Mouse (Mus musculus): ENCODE results near the gene Fam208b. TPM values are rescaled to one million over a fixed set of nuclear protein-coding genes. Genes with fewer than 3 reads are reported as not detected.

The Fam208b gene
- total and polyA plus RNA-seq, 2 experiments = 1.5 to 10.8 TPM

- TF ChIP-seq POLR2A (IDR thresholded peaks at IDR 0.05; ENCODE audit: extremely low read depth, insufficient read depth, low read length) (no peak), CTCF (IDR thresholded peaks at IDR 0.05; ENCODE audit: low read depth, low read length) (no peak)
- H3K4me3 ChIP-seq (ENCODE audit: insufficient read depth, low read depth, low read length) = no peak overlapping the region
- H3K9ac ChIP-seq (ENCODE audit: low read depth, low read length) = no peak overlapping the region
- DNase-seq (ENCODE audit: extremely low read depth, low read depth, low spot score) = peak; percentile 98
- peaks cover 24% of the 10 kb centered on the region for H3K4me1 ChIP-seq (ENCODE audit: control insufficient read depth, insufficient read depth, low read length)
- H3K27me3 ChIP-seq (ENCODE audit: control insufficient read depth, insufficient read depth, low read length) = no peaks in the 10 kb centered on the region
- H3K27ac ChIP-seq (replicated peaks; ENCODE audit: insufficient read depth, low read depth, low read length) = peak overlapping the region; percentile 94
- peaks cover 16% of the 10 kb centered on the region for H3K36me3 ChIP-seq (ENCODE audit: control insufficient read depth, insufficient read depth, low read length)
- H3K79me2 ChIP-seq (ENCODE audit: control insufficient read depth, insufficient read depth, low read length) = peaks cover 7% of the 10 kb centered on the region; the same call in 1 of the 2 replicates
- 18% methylated on average over 3 of the region's 3 CpGs for WGBS
Measured at GRCm38 (mm10) chr13:3645919-3646318, 35.0 kb upstream of the Fam208b start.

GRCm38 (mm10) chr13:3644871-3645270 lies 34.0 kb upstream of the Fam208b start:
- Histone ChIP-seq H3K27ac (replicated peaks; ENCODE audit: insufficient read depth, low read depth, low read length) (peak overlapping the region; percentile 56), H3K36me3 (ENCODE audit: control insufficient read depth, insufficient read depth, low read length) (peaks cover 9% of the 10 kb centered on the region), H3K4me3 (ENCODE audit: insufficient read depth, low read depth, low read length) (no peak overlapping the region), H3K27me3 (ENCODE audit: control insufficient read depth, insufficient read depth, low read length) (no peaks in the 10 kb centered on the region), H3K79me2 (ENCODE audit: control insufficient read depth, insufficient read depth, low read length) (peaks cover 7% of the 10 kb centered on the region; the same call in 1 of the 2 replicates), H3K9ac (ENCODE audit: low read depth, low read length) (no peak overlapping the region), H3K4me1 (ENCODE audit: control insufficient read depth, insufficient read depth, low read length) (peaks cover 24% of the 10 kb centered on the region)
- WGBS = 23% methylated on average over 5 of the region's 5 CpGs
- TF ChIP-seq POLR2A (IDR thresholded peaks at IDR 0.05; ENCODE audit: extremely low read depth, insufficient read depth, low read length) (no peak), CTCF (IDR thresholded peaks at IDR 0.05; ENCODE audit: low read depth, low read length) (no peak)
- DNase-seq (ENCODE audit: extremely low read depth, low read depth, low spot score) = peak; percentile 92

GRCm38 (mm10) chr13:3642538-3642937 lies 31.6 kb upstream of the Fam208b start:
- peak; percentile 40 for DNase-seq (ENCODE audit: extremely low read depth, low read depth, low spot score)
- no peaks in the 10 kb centered on the region; the same call in 1 of the 2 replicates for H3K36me3 ChIP-seq (ENCODE audit: control insufficient read depth, insufficient read depth, low read length)
- no peaks in the 10 kb centered on the region for H3K27me3 ChIP-seq (ENCODE audit: control insufficient read depth, insufficient read depth, low read length)
- no peak overlapping the region for H3K27ac ChIP-seq (replicated peaks; ENCODE audit: insufficient read depth, low read depth, low read length)
- H3K79me2 ChIP-seq (ENCODE audit: control insufficient read depth, insufficient read depth, low read length) = peaks cover 17% of the 10 kb centered on the region; the same call in 1 of the 2 replicates
- H3K9ac ChIP-seq (ENCODE audit: low read depth, low read length) = no peak overlapping the region
- H3K4me1 ChIP-seq (ENCODE audit: control insufficient read depth, insufficient read depth, low read length) = peaks cover 22% of the 10 kb centered on the region
- 56% methylated on average over 5 of the region's 5 CpGs for WGBS
- TF ChIP-seq CTCF (IDR thresholded peaks at IDR 0.05; ENCODE audit: low read depth, low read length) (no peak), POLR2A (IDR thresholded peaks at IDR 0.05; ENCODE audit: extremely low read depth, insufficient read depth, low read length) (no peak)
- H3K4me3 ChIP-seq (ENCODE audit: insufficient read depth, low read depth, low read length) = no peak overlapping the region

GRCm38 (mm10) chr13:3642049-3642448 lies 31.1 kb upstream of the Fam208b start:
- peak; percentile 30 for DNase-seq (ENCODE audit: extremely low read depth, low read depth, low spot score)

GRCm38 (mm10) chr13:3636797-3637196 lies 25.9 kb upstream of the Fam208b start:
- peak overlapping the region; percentile 61 for H3K4me3 ChIP-seq (ENCODE audit: insufficient read depth, low read depth, low read length)
- TF ChIP-seq CTCF (IDR thresholded peaks at IDR 0.05; ENCODE audit: low read depth, low read length) (no peak), POLR2A (IDR thresholded peaks at IDR 0.05; ENCODE audit: extremely low read depth, insufficient read depth, low read length) (no peak)
- WGBS = 9% methylated on average over 11 of the region's 11 CpGs
- peak overlapping the region; percentile 39 for H3K27ac ChIP-seq (replicated peaks; ENCODE audit: insufficient read depth, low read depth, low read length)
- H3K27me3 ChIP-seq (ENCODE audit: control insufficient read depth, insufficient read depth, low read length) = no peaks in the 10 kb centered on the region
- H3K79me2 ChIP-seq (ENCODE audit: control insufficient read depth, insufficient read depth, low read length) = peaks cover 12% of the 10 kb centered on the region; the same call in 1 of the 2 replicates
- peak overlapping the region; percentile 37; the same call in 1 of the 2 replicates for H3K9ac ChIP-seq (ENCODE audit: low read depth, low read length)
- DNase-seq (ENCODE audit: extremely low read depth, low read depth, low spot score) = peak; percentile 95
- H3K36me3 ChIP-seq (ENCODE audit: control insufficient read depth, insufficient read depth, low read length) = no peaks in the 10 kb centered on the region
- peaks cover 6% of the 10 kb centered on the region for H3K4me1 ChIP-seq (ENCODE audit: control insufficient read depth, insufficient read depth, low read length)

More at GRCm38 (mm10) chr13:3642049-3642448, 31.1 kb upstream of the Fam208b start:
- Histone ChIP-seq H3K9ac (ENCODE audit: low read depth, low read length) (no peak overlapping the region), H3K27me3 (ENCODE audit: control insufficient read depth, insufficient read depth, low read length) (no peaks in the 10 kb centered on the region), H3K4me3 (ENCODE audit: insufficient read depth, low read depth, low read length) (no peak overlapping the region), H3K79me2 (ENCODE audit: control insufficient read depth, insufficient read depth, low read length) (peaks cover 18% of the 10 kb centered on the region; the same call in 1 of the 2 replicates), H3K4me1 (ENCODE audit: control insufficient read depth, insufficient read depth, low read length) (peaks cover 18% of the 10 kb centered on the region), H3K36me3 (ENCODE audit: control insufficient read depth, insufficient read depth, low read length) (no peaks in the 10 kb centered on the region; the same call in 1 of the 2 replicates), H3K27ac (replicated peaks; ENCODE audit: insufficient read depth, low read depth, low read length) (no peak overlapping the region)
- TF ChIP-seq POLR2A (IDR thresholded peaks at IDR 0.05; ENCODE audit: extremely low read depth, insufficient read depth, low read length) (no peak), CTCF (IDR thresholded peaks at IDR 0.05; ENCODE audit: low read depth, low read length) (peak; percentile 76)
- WGBS = 60% methylated on average over 9 of the region's 9 CpGs

GRCm38 (mm10) chr13:3635076-3635475 lies 24.2 kb upstream of the Fam208b start:
- no peak for TF ChIP-seq POLR2A (IDR thresholded peaks at IDR 0.05; ENCODE audit: extremely low read depth, insufficient read depth, low read length)
- no peak for TF ChIP-seq CTCF (IDR thresholded peaks at IDR 0.05; ENCODE audit: low read depth, low read length)
- Histone ChIP-seq H3K36me3 (ENCODE audit: control insufficient read depth, insufficient read depth, low read length) (no peaks in the 10 kb centered on the region), H3K9ac (ENCODE audit: low read depth, low read length) (peak overlapping the region; percentile 42; the same call in 1 of the 2 replicates), H3K79me2 (ENCODE audit: control insufficient read depth, insufficient read depth, low read length) (peaks cover 12% of the 10 kb centered on the region; the same call in 1 of the 2 replicates), H3K27ac (replicated peaks; ENCODE audit: insufficient read depth, low read depth, low read length) (peak overlapping the region; percentile 61), H3K4me3 (ENCODE audit: insufficient read depth, low read depth, low read length) (no peak overlapping the region), H3K27me3 (ENCODE audit: control insufficient read depth, insufficient read depth, low read length) (no peaks in the 10 kb centered on the region), H3K4me1 (ENCODE audit: control insufficient read depth, insufficient read depth, low read length) (peaks cover 6% of the 10 kb centered on the region)
- 38% methylated on average over 3 of the region's 3 CpGs for WGBS
- peak; percentile 80 for DNase-seq (ENCODE audit: extremely low read depth, low read depth, low spot score)

Data from liver, adult 2 months (tissue).